Mouse (Mus musculus) heart, postnatal 0 days (tissue): Measurements from ENCODE around the gene Syne4. TPM values are rescaled to one million over a fixed set of nuclear protein-coding genes. Genes with fewer than 3 reads are reported as not detected.

Experiments
- ATAC-seq: fragments of 200-750 bp; cut with Nextera tagmentation; 2 replicates; pipeline ENCODE4 v1.8.0; 2017; ENCODE audit warnings: low read depth, moderate number of reproducible peaks, moderate library complexity; ENCODE audit not compliant: insufficient read depth
- DNase-seq: peaks from one replicate; pipeline ENCODE4 v3.0.0-alpha.2; 2016; ENCODE audit warnings: low spot score
- H3K27ac ChIP-seq: fragments of 300-500 bp; sonication (generic); 2 replicates; pipeline ENCODE4 v1.5.1; 2014; ENCODE audit warnings: low read depth, mild to moderate bottlenecking
- H3K27me3 ChIP-seq: fragments of 300-500 bp; sonication (generic); 2 replicates; pipeline ENCODE4 v1.6.1; 2014; ENCODE audit warnings: low read length, mixed read lengths; ENCODE audit not compliant: control insufficient read depth, insufficient read depth
- H3K36me3 ChIP-seq: fragments of 300-500 bp; sonication (generic); replicated peaks from 2 replicates; pipeline ENCODE4 v1.6.1; 2014; ENCODE audit warnings: low read length, mixed read lengths; ENCODE audit not compliant: control insufficient read depth, insufficient read depth
- H3K4me1 ChIP-seq: fragments of 300-500 bp; sonication (generic); 2 replicates; pipeline ENCODE4 v1.6.1; 2014; ENCODE audit warnings: antibody characterized with exemption; ENCODE audit not compliant: control insufficient read depth, insufficient read depth
- H3K4me2 ChIP-seq: fragments of 300-500 bp; sonication (generic); 2 replicates; pipeline ENCODE4 v1.6.1; 2014; ENCODE audit warnings: low read depth, mild to moderate bottlenecking, low read length, moderate library complexity
- H3K4me3 ChIP-seq: fragments of 300-500 bp; sonication (generic); 2 replicates; pipeline ENCODE4 v1.5.1; 2014; ENCODE audit warnings: low read depth, low read length
- H3K9ac ChIP-seq: fragments of 300-500 bp; sonication (generic); replicated peaks from 2 replicates; pipeline ENCODE4 v1.6.1; 2014; ENCODE audit warnings: low read depth, low read length, mixed read lengths
- H3K9me3 ChIP-seq: fragments of 300-500 bp; sonication (generic); replicated peaks from 2 replicates; pipeline ENCODE4 v1.6.1; 2016; ENCODE audit warnings: low read length; ENCODE audit not compliant: control insufficient read depth
- CTCF ChIP-seq: IDR thresholded peaks from 2 replicates; pipeline ENCODE4 v1.5.1; 2016; ENCODE audit warnings: antibody characterized with exemption, control low read depth, low read depth
- EP300 ChIP-seq: IDR thresholded peaks from 2 replicates; pipeline ENCODE4 v1.6.1; 2016; ENCODE audit warnings: antibody characterized with exemption, low read depth
- WGBS: fragments of 180-500 bp; shearing (Covaris S2); extraction: QIAGEN DNeasy Blood & Tissue Kit; methylation state at CpG from one replicate; pipeline ENCODE4 v1.1.7; 2014; 5-methylcytosine and 5-hydroxymethylcytosine counted together
- polyA plus RNA-seq: library from polyadenylated mRNA; unstranded; fragments of >200 nt; fragmentation: Nextera tagmentation; extraction: Ambion mirVana; gene quantifications from 2 replicates; pipeline ENCODE4 v1.2.1, GENCODE M21; 2015
- total RNA-seq: library from RNA; depleted of rRNA; stranded (reverse); fragments of >200 nt; gene quantifications from 2 replicates; pipeline ENCODE4 v1.2.3, GENCODE M21; 2014; ENCODE audit warnings: low replicate concordance

The Syne4 gene
- total and polyA plus RNA-seq, 2 experiments from 2014 or later: 0.34 to 1.6 TPM

- TF ChIP-seq EP300: no peak
- no peak for TF ChIP-seq CTCF
- H3K9ac ChIP-seq: no peak overlapping the region
- H3K4me3 ChIP-seq: no peak overlapping the region
- no peak for DNase-seq
- H3K4me2 ChIP-seq: no peak overlapping the region
- no peaks in the 10 kb centered on the region for H3K9me3 ChIP-seq
- H3K4me1 ChIP-seq: no peaks in the 10 kb centered on the region
- WGBS: 67% methylated on average over 5 of the region's 5 CpGs
- no peak overlapping the region for H3K27ac ChIP-seq
- H3K36me3 ChIP-seq: no peaks in the 10 kb centered on the region
- no peak for ATAC-seq
- H3K27me3 ChIP-seq: peaks cover 14% of the 10 kb centered on the region
These were observed 25.0 kb downstream of the Syne4 start for GRCm38 (mm10) chr7:30339432-30340109.

GRCm38 (mm10) chr7:30346635-30347379 lies 32.2 kb downstream of the Syne4 start:
- H3K27ac ChIP-seq: no peak overlapping the region
- H3K4me2 ChIP-seq: no peak overlapping the region
- peaks cover 41% of the 10 kb centered on the region for H3K27me3 ChIP-seq
- TF ChIP-seq CTCF (no peak), EP300 (no peak)
- no peak overlapping the region for H3K9ac ChIP-seq
- no peak for DNase-seq
- no peak for ATAC-seq
- no peaks in the 10 kb centered on the region for H3K36me3 ChIP-seq
- WGBS: 21% methylated on average over 21 of the region's 21 CpGs
- H3K9me3 ChIP-seq: no peaks in the 10 kb centered on the region
- H3K4me3 ChIP-seq: no peak overlapping the region
- H3K4me1 ChIP-seq: no peaks in the 10 kb centered on the region

- Histone ChIP-seq H3K27me3 (peaks cover 44% of the 10 kb centered on the region), H3K9me3 (no peaks in the 10 kb centered on the region), H3K4me1 (no peaks in the 10 kb centered on the region), H3K27ac (no peak overlapping the region), H3K9ac (no peak overlapping the region), H3K4me3 (no peak overlapping the region), H3K4me2 (no peak overlapping the region), H3K36me3 (no peaks in the 10 kb centered on the region)
- 0 out of 2 replicates have a peak, but pooled peaks have one; percentile 30 for ATAC-seq
- TF ChIP-seq EP300 (no peak), CTCF (peak; percentile 64)
- no peak for DNase-seq
- 2% methylated on average over 30 of the region's 30 CpGs for WGBS
These were observed 33.2 kb downstream of the Syne4 start for GRCm38 (mm10) chr7:30347828-30348227.

GRCm38 (mm10) chr7:30353279-30353822 lies 38.7 kb downstream of the Syne4 start:
- no peak overlapping the region for H3K4me3 ChIP-seq
- peaks cover 24% of the 10 kb centered on the region for H3K27me3 ChIP-seq
- 14% methylated on average over 6 of the region's 6 CpGs for WGBS
- no peak for ATAC-seq
- peak; percentile 46 for DNase-seq
- H3K4me2 ChIP-seq: no peak overlapping the region
- TF ChIP-seq EP300 (no peak), CTCF (peak; percentile 65)
- no peaks in the 10 kb centered on the region for H3K9me3 ChIP-seq
- H3K4me1 ChIP-seq: no peaks in the 10 kb centered on the region
- H3K27ac ChIP-seq: no peak overlapping the region
- H3K36me3 ChIP-seq: no peaks in the 10 kb centered on the region
- H3K9ac ChIP-seq: no peak overlapping the region

- no peak for ATAC-seq
- 64% methylated on average over 4 of the region's 4 CpGs for WGBS
- H3K27me3 ChIP-seq: peaks cover 17% of the 10 kb centered on the region
These were observed 39.5 kb downstream of the Syne4 start for GRCm38 (mm10) chr7:30354059-30354458.

More at GRCm38 (mm10) chr7:30354059-30354458, 39.5 kb downstream of the Syne4 start:
- Histone ChIP-seq H3K9me3 (no peaks in the 10 kb centered on the region), H3K36me3 (no peaks in the 10 kb centered on the region), H3K4me3 (no peak overlapping the region), H3K9ac (no peak overlapping the region), H3K27ac (no peak overlapping the region), H3K4me1 (no peaks in the 10 kb centered on the region), H3K4me2 (no peak overlapping the region)
- DNase-seq: no peak
- TF ChIP-seq EP300 (no peak), CTCF (no peak)
